Mouse (Mus musculus) thymus, postnatal 10 days (tissue): ENCODE measurements around the gene Tmem211.

Source experiments
- DNase-seq, 2 experiments: peaks; one replicate each; pipeline ENCODE4 v3.0.0; 2021; ENCODE audit warnings: low spot score in 2 of 2

Gene Tmem211

DNA sequence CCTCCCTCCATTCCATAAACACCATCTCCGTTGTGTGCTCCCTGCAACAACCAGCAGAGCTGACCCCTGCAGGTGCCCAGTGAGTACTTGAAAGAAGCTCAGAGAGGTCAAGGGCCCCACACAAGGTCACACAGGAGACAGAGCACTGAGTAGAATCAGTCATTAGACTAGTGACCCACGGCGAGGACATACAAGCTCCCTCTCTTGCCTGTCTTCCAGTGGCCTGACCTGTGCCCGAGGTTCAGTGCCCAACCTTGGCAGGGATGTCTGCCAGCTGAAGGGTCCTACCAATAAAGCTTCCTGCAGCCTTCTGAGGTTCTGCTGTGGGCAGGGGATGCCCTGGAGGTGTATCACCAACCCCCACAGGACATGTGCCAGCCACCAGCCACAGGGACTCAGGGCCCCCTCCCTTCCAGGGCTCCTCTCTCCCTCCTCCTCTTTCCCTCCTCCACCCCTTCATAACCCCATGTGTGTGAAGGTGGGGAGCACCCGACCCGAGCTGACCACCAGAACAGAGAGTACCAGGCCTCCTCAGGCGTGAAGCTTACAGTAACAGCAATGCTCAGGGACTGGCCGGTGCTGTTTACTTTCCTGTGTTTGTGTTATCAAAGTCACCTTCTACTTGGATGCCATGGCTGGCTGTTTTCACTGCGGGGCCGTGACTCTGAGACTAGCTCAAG is 14.4 kb upstream of the Tmem211 start:
- no peak for DNase-seq

DNA sequence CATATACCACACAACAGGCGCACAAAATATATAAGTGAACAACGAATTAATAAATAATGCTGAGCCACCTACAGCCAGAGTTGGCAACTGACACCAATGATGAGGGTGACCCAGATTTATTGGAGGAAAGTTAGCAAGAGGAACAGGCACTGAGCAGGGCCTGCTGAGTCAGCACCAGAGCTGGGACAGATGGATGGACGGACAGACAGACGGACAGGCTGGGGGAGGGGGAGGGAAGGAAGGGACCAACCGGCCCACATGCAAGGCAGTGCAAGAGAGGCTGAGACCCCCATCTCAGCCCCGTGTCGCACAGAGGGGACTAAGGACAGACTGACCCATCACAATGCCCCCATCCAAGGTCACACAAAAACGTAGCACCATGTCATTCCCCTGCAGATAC is 12.7 kb upstream of the Tmem211 start:
- DNase-seq: no peak

- no peak for DNase-seq
These were observed 12.3 kb upstream of the Tmem211 start for GRCm38 (mm10) chr5:113214455-113214854.

DNA sequence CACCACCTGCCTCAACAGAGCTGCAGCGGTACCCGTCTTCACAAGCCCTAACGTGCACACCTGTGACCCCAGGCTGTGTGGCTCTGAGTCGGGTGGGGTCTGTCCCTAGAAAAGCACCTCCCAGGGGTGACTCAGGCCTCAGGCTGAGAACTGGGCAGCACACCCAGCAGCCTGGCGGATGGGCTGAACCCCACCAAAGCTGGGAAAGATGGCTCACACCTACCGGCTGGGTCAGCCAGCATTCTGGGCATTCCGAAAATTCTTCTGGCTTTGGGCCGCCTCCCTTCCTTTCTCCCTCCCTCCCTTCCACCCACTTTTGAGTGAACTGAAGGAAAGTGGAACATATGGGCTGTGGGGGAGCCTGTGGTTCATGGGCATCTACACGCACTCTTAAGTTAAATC is 11.1 kb upstream of the Tmem211 start:
- DNase-seq: no peak

DNA sequence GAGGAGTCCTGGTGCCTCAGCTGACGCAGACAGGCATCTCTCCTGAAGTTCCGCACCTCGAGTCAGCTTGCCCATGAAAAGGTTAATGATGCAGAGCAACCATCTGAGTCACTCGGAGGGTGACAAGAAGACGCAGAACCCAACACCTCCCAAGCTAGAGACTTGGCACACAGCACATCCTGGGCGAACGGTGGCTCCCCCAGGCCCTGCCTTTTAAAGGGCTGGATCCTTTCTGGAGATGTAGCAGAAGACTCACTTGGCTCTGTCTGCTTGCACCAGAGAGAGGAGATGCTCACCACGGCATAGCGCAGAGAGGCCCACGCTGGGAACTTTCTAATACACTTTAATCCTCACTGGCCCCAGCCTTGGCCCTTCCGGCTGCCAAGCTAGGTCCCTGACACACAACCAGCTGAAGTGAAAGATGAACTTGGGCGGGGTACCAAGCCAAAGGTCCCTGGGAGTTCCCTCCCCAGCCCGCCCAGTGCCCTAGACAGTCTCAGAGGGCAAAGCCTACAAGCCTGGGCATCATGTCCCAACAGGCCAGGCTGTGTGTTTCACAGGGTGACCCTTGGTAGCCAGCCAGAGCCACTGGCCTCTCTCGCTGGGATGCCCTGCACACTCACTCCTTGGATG is 10.3 kb upstream of the Tmem211 start:
- no peak for DNase-seq

DNA sequence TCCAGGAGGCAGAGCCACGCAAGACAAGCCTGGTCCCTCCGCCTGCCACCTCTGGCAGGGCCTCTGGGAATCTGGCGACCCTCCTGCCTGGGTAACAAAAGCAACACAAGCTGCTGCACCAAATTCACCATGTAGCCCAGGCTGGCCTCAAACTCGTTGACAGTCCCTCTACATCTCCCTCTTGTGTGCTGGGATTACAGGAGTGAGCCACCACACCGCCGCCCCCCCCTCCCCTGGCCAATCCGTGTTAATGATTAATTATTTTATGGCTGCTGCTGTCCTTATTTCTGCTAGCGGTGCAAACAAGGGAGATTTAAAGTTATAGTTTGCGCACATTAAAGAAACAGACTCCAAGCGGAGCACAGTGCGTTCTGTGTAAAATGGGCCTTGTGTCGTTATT is 9.6 kb upstream of the Tmem211 start:
- no peak for DNase-seq

DNA sequence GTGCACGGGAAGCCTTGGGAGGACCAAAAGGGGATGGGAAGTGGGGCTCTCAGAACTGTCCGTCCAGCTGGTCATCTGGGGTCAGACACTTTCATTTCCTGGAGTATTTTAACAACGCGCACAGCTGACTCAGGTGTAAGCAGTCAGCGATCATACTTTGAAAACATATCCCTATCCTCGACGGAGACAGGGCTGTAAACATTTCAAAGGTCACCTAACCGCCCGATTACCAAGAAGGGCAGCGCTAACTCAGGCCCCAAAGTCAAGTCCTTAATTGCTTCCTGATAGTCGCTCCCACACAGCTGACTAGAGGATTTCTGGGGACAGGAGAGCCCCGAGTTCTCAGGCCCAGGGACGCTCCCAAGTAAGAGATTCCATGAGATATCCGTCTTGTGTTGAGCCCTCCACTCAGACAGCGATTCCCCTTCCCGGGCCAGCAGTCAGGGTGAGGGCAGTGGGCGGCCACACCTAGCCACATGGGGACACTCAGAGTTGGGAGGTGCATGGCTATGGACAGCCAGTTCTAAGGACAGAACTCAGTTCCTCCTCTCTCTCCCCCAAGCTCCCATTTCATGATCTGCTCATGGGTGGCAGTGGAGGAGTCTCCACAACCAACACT is 8.0 kb upstream of the Tmem211 start:
- DNase-seq: no peak

DNA sequence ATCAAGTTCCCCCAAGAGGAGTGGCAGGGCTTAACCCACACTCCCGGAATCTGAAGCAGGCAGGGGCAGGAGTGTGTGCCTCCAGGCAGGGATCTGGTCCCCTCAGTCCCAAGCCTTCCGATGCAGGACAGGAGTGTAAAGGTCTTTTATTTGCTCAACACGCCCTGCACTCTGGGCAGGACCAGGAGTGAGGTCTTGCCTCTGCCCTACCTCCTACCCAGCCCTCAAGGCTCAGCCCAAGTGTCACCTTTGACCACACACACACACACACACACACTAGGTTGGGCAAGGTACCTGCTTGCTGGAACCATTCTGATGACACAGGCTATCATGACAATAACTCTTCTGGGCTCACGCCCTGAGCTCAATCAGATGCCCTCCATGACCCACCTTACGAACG is 7.3 kb upstream of the Tmem211 start:
- DNase-seq: no peak

- DNase-seq: no peak
These were observed 6.8 kb upstream of the Tmem211 start for GRCm38 (mm10) chr5:113219876-113220275.

- DNase-seq: no peak
These were observed 6.1 kb upstream of the Tmem211 start for GRCm38 (mm10) chr5:113220383-113221146.

- peak; percentile 23 to 53 for DNase-seq
These were observed 5.4 kb upstream of the Tmem211 start, which contains the start of gene 2900026A02Rik for GRCm38 (mm10) chr5:113221147-113221865. 2900026A02Rik (minus strand) TSS chr5:113221236.

GRCm38 (mm10) chr5:113223888-113224287 is 2.8 kb upstream of the Tmem211 start:
- no peak for DNase-seq

DNA sequence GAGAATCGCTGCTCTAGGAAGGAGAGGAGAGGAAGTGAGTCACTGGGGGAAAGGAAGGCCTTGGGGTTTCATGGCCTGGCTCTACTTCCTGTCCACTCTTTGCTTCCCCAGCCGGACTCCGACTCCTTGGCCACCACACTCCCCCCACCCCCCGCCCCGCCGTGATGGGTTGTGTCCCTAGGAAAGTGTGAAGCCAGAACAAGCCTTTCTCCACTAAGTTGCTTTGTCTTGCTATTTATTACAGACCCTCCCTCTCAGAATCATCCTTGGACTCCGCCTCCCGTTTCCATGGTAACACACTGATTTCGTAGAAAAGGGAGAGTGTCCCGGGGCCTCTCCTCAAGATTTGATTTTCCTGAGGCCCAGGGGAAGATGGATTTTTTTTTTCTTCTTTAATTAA is 1.4 kb upstream of the Tmem211 start:
- no peak for DNase-seq

DNA sequence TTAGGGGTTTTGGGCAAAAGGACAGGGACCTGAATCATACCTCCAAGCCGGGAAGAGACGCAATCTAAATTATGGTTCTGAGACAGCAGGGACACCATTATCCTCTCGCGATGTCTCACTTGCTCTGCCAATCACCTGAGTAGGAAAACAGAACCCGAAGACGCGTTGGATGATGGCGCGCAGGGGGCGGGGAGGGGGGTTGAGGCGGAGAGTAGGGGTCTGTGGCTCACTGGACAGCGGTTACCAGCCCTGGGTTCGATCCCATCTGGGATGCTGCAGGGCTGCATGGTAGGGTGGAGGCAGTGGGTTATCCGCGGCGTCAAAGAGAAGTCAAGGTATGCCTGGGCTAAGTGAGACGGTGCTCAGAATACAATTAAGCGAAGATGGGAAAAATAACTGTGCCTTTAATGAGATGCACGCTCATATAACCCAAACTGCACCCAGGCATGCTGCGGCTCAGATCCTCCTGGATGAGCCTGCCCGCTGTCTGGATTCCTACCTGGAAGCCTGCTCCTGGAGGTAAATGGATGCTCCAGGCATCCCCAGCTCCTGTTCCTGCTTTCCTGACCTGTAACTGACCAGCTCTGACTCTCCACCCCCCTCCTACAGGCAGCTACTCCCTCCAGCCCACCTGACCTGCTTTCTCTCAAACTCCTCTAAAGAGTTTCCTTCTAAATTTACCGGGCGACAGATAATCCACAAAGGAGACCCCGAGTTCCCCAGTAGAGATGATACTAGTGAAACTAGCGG is 848 bp upstream of the Tmem211 start:
- no peak for DNase-seq

- DNase-seq: no peak
These were observed 3.5 kb downstream of the Tmem211 start for GRCm38 (mm10) chr5:113230196-113230595.

- DNase-seq: no peak
These were observed 22.7 kb downstream of the Tmem211 start for GRCm38 (mm10) chr5:113249263-113249930.

- no peak for DNase-seq
These were observed 24.1 kb downstream of the Tmem211 start for GRCm38 (mm10) chr5:113250806-113251205.

- no peak for DNase-seq
These were observed 38.9 kb downstream of the Tmem211 start for GRCm38 (mm10) chr5:113265637-113266036.

DNA sequence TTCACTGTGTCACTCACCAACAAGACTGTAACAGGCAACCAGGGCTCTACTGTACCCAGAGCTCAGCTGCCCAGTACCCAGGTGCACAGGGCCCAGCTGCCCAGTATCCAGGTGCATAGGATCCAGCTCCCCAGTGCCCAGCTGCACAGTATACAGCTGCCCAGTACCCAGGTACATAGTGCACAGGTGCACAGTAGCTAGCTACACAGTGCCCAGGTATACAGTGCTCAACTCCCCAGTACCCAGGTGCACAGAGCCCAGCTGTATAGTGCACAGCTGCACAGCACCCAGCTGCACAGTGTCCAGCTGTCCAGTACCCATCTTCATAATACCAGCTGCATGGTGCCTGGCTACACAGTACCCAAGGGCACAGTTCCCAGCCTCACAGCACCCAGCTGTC is 41.5 kb downstream of the Tmem211 start:
- no peak for DNase-seq

DNA sequence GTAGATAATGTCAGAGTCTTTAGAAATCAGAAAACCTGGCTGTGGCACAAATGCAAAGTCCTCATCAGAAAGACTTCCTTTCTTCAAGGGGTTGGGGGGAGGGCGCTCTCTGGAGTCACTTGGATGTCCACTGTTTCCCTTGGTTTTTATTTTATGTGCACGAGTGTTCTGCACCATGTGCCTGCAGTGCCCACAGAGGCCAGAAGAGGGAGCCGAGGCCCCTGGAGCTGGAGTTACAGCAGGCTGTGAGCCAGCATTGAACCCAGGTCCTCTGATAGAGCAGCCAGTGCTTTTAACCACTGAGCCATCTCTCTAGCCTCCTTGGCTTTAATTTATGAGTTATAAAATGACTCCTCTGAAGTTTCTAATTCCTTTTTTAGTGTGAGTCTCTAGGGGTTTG is 43.3 kb downstream of the Tmem211 start:
- no peak for DNase-seq
